ENCODE assay signal across 8 mouse cellular contexts in genomic region chr11:120042141-120042838, GRCm38 (mm10). TPM values are rescaled to one million over a fixed set of nuclear protein-coding genes. Genes with fewer than 3 reads are reported as not detected.
DNase-seq lines count a peak whose midpoint lies in the region; ATAC-seq and TF ChIP-seq lines count a peak whose summit lies in the region.

No protein-coding gene starts in this region.

- H3K4me3 ChIP-seq in forebrain, embryonic 12.5 days (replicated peaks) = no peak overlapping the region
- H3K4me3 ChIP-seq in forebrain, embryonic 16.5 days (replicated peaks; ENCODE audit: low read length) = no peak overlapping the region
- no peak overlapping the region for H3K4me3 ChIP-seq in spleen, adult 2 months (ENCODE audit: extremely low read depth, insufficient read depth, insufficient read length)
- no peak overlapping the region for H3K4me3 ChIP-seq in lung, embryonic 15.5 days
- no peak overlapping the region for H3K4me3 ChIP-seq in stomach, postnatal 0 days (ENCODE audit: low read depth, low read length)

- ATAC-seq in forebrain, embryonic 12.5 days (ENCODE audit: low FRiP score) = no peak
- no peak for ATAC-seq in forebrain, embryonic 16.5 days
- ATAC-seq in lung, embryonic 15.5 days (ENCODE audit: borderline replicate concordance, extremely low read depth, low FRiP score, low TSS enrichment) = no peak
- ATAC-seq in stomach, postnatal 0 days (ENCODE audit: low FRiP score, low TSS enrichment) = no peak

- peaks cover 23% of the 10 kb centered on the region for H3K4me1 ChIP-seq in forebrain, embryonic 12.5 days
- H3K4me1 ChIP-seq in forebrain, embryonic 16.5 days (replicated peaks; ENCODE audit: control insufficient read depth, insufficient read depth, low read length) = peaks cover 36% of the 10 kb centered on the region
- no peaks in the 10 kb centered on the region for H3K4me1 ChIP-seq in spleen, adult 2 months (ENCODE audit: control insufficient read depth, insufficient read depth, insufficient read length)
- H3K4me1 ChIP-seq in lung, embryonic 15.5 days = peaks cover 46% of the 10 kb centered on the region
- H3K4me1 ChIP-seq in stomach, postnatal 0 days (replicated peaks; ENCODE audit: control insufficient read depth, insufficient read depth) = peaks cover 6% of the 10 kb centered on the region

- TF ChIP-seq CTCF in spleen, adult 2 months (IDR thresholded peaks at IDR 0.05; ENCODE audit: extremely low read depth, insufficient read depth, insufficient read length, insufficient replicate concordance) = no peak
- no peak for TF ChIP-seq CTCF in stomach, postnatal 0 days (IDR thresholded peaks at IDR 0.05; ENCODE audit: low read depth)

- peaks cover 8% of the 10 kb centered on the region for H3K27me3 ChIP-seq in forebrain, embryonic 12.5 days
- H3K27me3 ChIP-seq in forebrain, embryonic 16.5 days (replicated peaks; ENCODE audit: control insufficient read depth, insufficient read depth, low read length) = no peaks in the 10 kb centered on the region
- H3K27me3 ChIP-seq in spleen, adult 2 months (ENCODE audit: control insufficient read depth, insufficient read depth, low read length) = peaks cover 8% of the 10 kb centered on the region; the same call in 1 of the 2 replicates
- peaks cover 17% of the 10 kb centered on the region for H3K27me3 ChIP-seq in lung, embryonic 15.5 days
- no peaks in the 10 kb centered on the region for H3K27me3 ChIP-seq in stomach, postnatal 0 days (ENCODE audit: control insufficient read depth, insufficient read depth, low read length)

- H3K36me3 ChIP-seq in forebrain, embryonic 12.5 days (replicated peaks) = no peaks in the 10 kb centered on the region
- no peaks in the 10 kb centered on the region for H3K36me3 ChIP-seq in forebrain, embryonic 16.5 days (ENCODE audit: control insufficient read depth, insufficient read depth)
- no peaks in the 10 kb centered on the region for H3K36me3 ChIP-seq in spleen, adult 2 months (ENCODE audit: control insufficient read depth, insufficient read depth, low read length)
- no peaks in the 10 kb centered on the region for H3K36me3 ChIP-seq in lung, embryonic 15.5 days
- H3K36me3 ChIP-seq in stomach, postnatal 0 days (ENCODE audit: control insufficient read depth, insufficient read depth, low read length) = no peaks in the 10 kb centered on the region

- H3K9ac ChIP-seq in forebrain, embryonic 12.5 days = no peak overlapping the region
- no peak overlapping the region; the same call in 1 of the 2 replicates for H3K9ac ChIP-seq in forebrain, embryonic 16.5 days (replicated peaks; ENCODE audit: low read depth, low read length)
- H3K9ac ChIP-seq in lung, embryonic 15.5 days = no peak overlapping the region
- no peak overlapping the region for H3K9ac ChIP-seq in stomach, postnatal 0 days (ENCODE audit: low read length)

- peak overlapping the region; percentile 46; the same call in 1 of the 2 replicates for H3K27ac ChIP-seq in forebrain, embryonic 12.5 days
- H3K27ac ChIP-seq in forebrain, embryonic 16.5 days (ENCODE audit: low read length) = no peak overlapping the region
- H3K27ac ChIP-seq in spleen, adult 2 months (ENCODE audit: insufficient read depth, low read length) = peak overlapping the region; percentile 61
- peak overlapping the region; percentile 85 for H3K27ac ChIP-seq in lung, embryonic 15.5 days
- peak overlapping the region; percentile 58 for H3K27ac ChIP-seq in stomach, postnatal 0 days (replicated peaks)

- TF ChIP-seq EP300 in stomach, postnatal 0 days (optimal IDR thresholded peaks at IDR 0.05) = no peak

- WGBS in forebrain, embryonic 12.5 days = 81% methylated on average over 7 of the region's 7 CpGs
- 80% methylated on average over 7 of the region's 7 CpGs for WGBS in forebrain, embryonic 16.5 days
- WGBS in spleen, adult 2 months = 55% methylated on average over 7 of the region's 7 CpGs
- WGBS in lung, embryonic 15.5 days = 49% methylated on average over 7 of the region's 7 CpGs
- WGBS in stomach, postnatal 0 days = 61% methylated on average over 7 of the region's 7 CpGs

- no peak overlapping the region for H3K4me2 ChIP-seq in forebrain, embryonic 12.5 days
- H3K4me2 ChIP-seq in forebrain, embryonic 16.5 days (ENCODE audit: low read length) = no peak overlapping the region
- H3K4me2 ChIP-seq in lung, embryonic 15.5 days = 0 out of 2 replicates have a peak overlapping the region, but pooled peaks have one; percentile 16
- no peak overlapping the region for H3K4me2 ChIP-seq in stomach, postnatal 0 days (replicated peaks; ENCODE audit: low read depth)

- no peaks in the 10 kb centered on the region for H3K9me3 ChIP-seq in forebrain, embryonic 12.5 days
- no peaks in the 10 kb centered on the region for H3K9me3 ChIP-seq in forebrain, embryonic 16.5 days (ENCODE audit: control insufficient read depth, low read length)
- no peaks in the 10 kb centered on the region for H3K9me3 ChIP-seq in lung, embryonic 15.5 days
- no peaks in the 10 kb centered on the region for H3K9me3 ChIP-seq in stomach, postnatal 0 days (ENCODE audit: control insufficient read depth, low read length)

- no peak for TF ChIP-seq POLR2A in spleen, adult 2 months (IDR thresholded peaks at IDR 0.05; ENCODE audit: low read depth, low read length)

- DNase-seq in spleen, adult 2 months (ENCODE audit: low read depth in 1 of 2, low spot score in 2 of 2) = no peak
- no peak for DNase-seq in spleen, postnatal 14 days (ENCODE audit: low spot score in 2 of 2)
- DNase-seq in stomach, postnatal 0 days (ENCODE audit: low spot score) = no peak
- DNase-seq in thymus, postnatal 25 days = no peak
- DNase-seq in embryo, embryonic 11 days = no peak

RNA-seq across cellular contexts. Expression of gene Aatk, which starts 4.7 kb away (rescaled TPM):
- 6.1 and 7.6 TPM in 2 replicates for polyA plus RNA-seq in forebrain, embryonic 12.5 days (2016; fragmentation: Nextera tagmentation; extraction: Ambion mirVana)
- 21.6 and 28.1 TPM in 2 replicates for polyA plus RNA-seq in forebrain, embryonic 16.5 days (2015; fragmentation: Nextera tagmentation; extraction: Ambion mirVana)
- 7.4 and 9.1 TPM in 2 replicates for polyA plus RNA-seq in spleen, adult 2 months (2012; rRNA removed)
- polyA plus RNA-seq in lung, embryonic 15.5 days (2015; fragmentation: Nextera tagmentation; extraction: Ambion mirVana) = 2.1 and 3.3 TPM in 2 replicates
- 1.6 and 2.1 TPM in 2 replicates for polyA plus RNA-seq in stomach, postnatal 0 days (2015; fragmentation: Nextera tagmentation; extraction: Ambion mirVana)

RNA-seq across cellular contexts. Expression of gene Cep131, which starts 44.3 kb away (rescaled TPM):
- 48.2 and 51.0 TPM in 2 replicates for polyA plus RNA-seq in forebrain, embryonic 12.5 days (2016; fragmentation: Nextera tagmentation; extraction: Ambion mirVana)
- 32.9 and 33.8 TPM in 2 replicates for polyA plus RNA-seq in forebrain, embryonic 16.5 days (2015; fragmentation: Nextera tagmentation; extraction: Ambion mirVana)
- polyA plus RNA-seq in spleen, adult 2 months (2012; rRNA removed) = 4.5 and 7.5 TPM in 2 replicates
- polyA plus RNA-seq in lung, embryonic 15.5 days (2015; fragmentation: Nextera tagmentation; extraction: Ambion mirVana) = 22.0 and 28.8 TPM in 2 replicates
- polyA plus RNA-seq in stomach, postnatal 0 days (2015; fragmentation: Nextera tagmentation; extraction: Ambion mirVana) = 5.8 and 6.3 TPM in 2 replicates

RNA-seq across cellular contexts. Expression of gene Tepsin, which starts 56.2 kb away (rescaled TPM):
- 17.3 and 20.9 TPM in 2 replicates for polyA plus RNA-seq in forebrain, embryonic 12.5 days (2016; fragmentation: Nextera tagmentation; extraction: Ambion mirVana)
- 16.6 and 21.7 TPM in 2 replicates for polyA plus RNA-seq in forebrain, embryonic 16.5 days (2015; fragmentation: Nextera tagmentation; extraction: Ambion mirVana)
- 34.3 and 44.0 TPM in 2 replicates for polyA plus RNA-seq in spleen, adult 2 months (2012; rRNA removed)
- 12.2 and 14.2 TPM in 2 replicates for polyA plus RNA-seq in lung, embryonic 15.5 days (2015; fragmentation: Nextera tagmentation; extraction: Ambion mirVana)
- 8.3 and 11.5 TPM in 2 replicates for polyA plus RNA-seq in stomach, postnatal 0 days (2015; fragmentation: Nextera tagmentation; extraction: Ambion mirVana)

RNA-seq across cellular contexts. Expression of gene Ndufaf8, which starts 56.4 kb away (rescaled TPM):
- 52.5 and 62.0 TPM in 2 replicates for polyA plus RNA-seq in forebrain, embryonic 12.5 days (2016; fragmentation: Nextera tagmentation; extraction: Ambion mirVana)
- polyA plus RNA-seq in forebrain, embryonic 16.5 days (2015; fragmentation: Nextera tagmentation; extraction: Ambion mirVana) = 49.4 and 53.3 TPM in 2 replicates
- 31.0 and 33.8 TPM in 2 replicates for polyA plus RNA-seq in spleen, adult 2 months (2012; rRNA removed)
- polyA plus RNA-seq in lung, embryonic 15.5 days (2015; fragmentation: Nextera tagmentation; extraction: Ambion mirVana) = 68.0 and 75.9 TPM in 2 replicates
- polyA plus RNA-seq in stomach, postnatal 0 days (2015; fragmentation: Nextera tagmentation; extraction: Ambion mirVana) = 84.8 and 84.9 TPM in 2 replicates
